In genomic region chr3:123329251-123329650, GRCm38 (mm10) we compare ENCODE assay signal across 8 mouse cellular contexts. TPM values are rescaled to one million over a fixed set of nuclear protein-coding genes. Genes with fewer than 3 reads are reported as not detected.
A peak's percentile ranks its signal among the peaks of the same experiment; 100 is the strongest.
DNase-seq lines count a peak whose midpoint lies in the region; ATAC-seq lines count a peak whose summit lies in the region.

No protein-coding gene starts in this region.

- no peak overlapping the region for H3K27ac ChIP-seq in hindbrain, embryonic 15.5 days (replicated peaks)
- no peak overlapping the region for H3K27ac ChIP-seq in hindbrain, embryonic 12.5 days
- H3K27ac ChIP-seq in heart, embryonic 12.5 days (ENCODE audit: poor library complexity, severe bottlenecking): peak overlapping the region; percentile 47; the same call in 1 of the 2 replicates

- no peak overlapping the region for H3K4me3 ChIP-seq in hindbrain, embryonic 15.5 days
- no peak overlapping the region for H3K4me3 ChIP-seq in hindbrain, embryonic 12.5 days
- H3K4me3 ChIP-seq in heart, embryonic 12.5 days: no peak overlapping the region

- no peaks in the 10 kb centered on the region for H3K4me1 ChIP-seq in hindbrain, embryonic 15.5 days (replicated peaks)
- H3K4me1 ChIP-seq in hindbrain, embryonic 12.5 days: no peaks in the 10 kb centered on the region
- H3K4me1 ChIP-seq in heart, embryonic 12.5 days (replicated peaks): peaks cover 49% of the 10 kb centered on the region

- no peaks in the 10 kb centered on the region for H3K9me3 ChIP-seq in hindbrain, embryonic 15.5 days
- no peaks in the 10 kb centered on the region for H3K9me3 ChIP-seq in hindbrain, embryonic 12.5 days (replicated peaks)
- H3K9me3 ChIP-seq in heart, embryonic 12.5 days (replicated peaks): no peaks in the 10 kb centered on the region

- H3K4me2 ChIP-seq in hindbrain, embryonic 15.5 days: no peak overlapping the region
- no peak overlapping the region for H3K4me2 ChIP-seq in hindbrain, embryonic 12.5 days (replicated peaks)
- no peak overlapping the region for H3K4me2 ChIP-seq in heart, embryonic 12.5 days

- WGBS in hindbrain, embryonic 15.5 days: 52% methylated on average over 6 of the region's 6 CpGs
- WGBS in hindbrain, embryonic 12.5 days: 67% methylated on average over 6 of the region's 6 CpGs
- WGBS in heart, embryonic 12.5 days: 40% methylated on average over 6 of the region's 6 CpGs

- DNase-seq in adrenal gland, postnatal 10 days: peak; percentile 69
- DNase-seq in kidney, postnatal 4 days: peak; percentile 69 to 76
- no peak for DNase-seq in cerebellum, adult 18-20 months
- DNase-seq in yolk sac, embryonic 10.5 days (ENCODE audit: low spot score): no peak
- DNase-seq in cerebellum, adult 11-12 months: no peak

- no peaks in the 10 kb centered on the region for H3K36me3 ChIP-seq in hindbrain, embryonic 15.5 days
- no peaks in the 10 kb centered on the region for H3K36me3 ChIP-seq in hindbrain, embryonic 12.5 days
- H3K36me3 ChIP-seq in heart, embryonic 12.5 days: peaks cover 27% of the 10 kb centered on the region

- 0 out of 2 replicates have a peak, but pooled peaks have one; percentile 45 for ATAC-seq in hindbrain, embryonic 15.5 days (ENCODE audit: low FRiP score, low read depth)
- no peak for ATAC-seq in hindbrain, embryonic 12.5 days (ENCODE audit: low FRiP score)
- ATAC-seq in heart, embryonic 12.5 days (ENCODE audit: insufficient number of reproducible peaks, low FRiP score): no peak

- no peaks in the 10 kb centered on the region for H3K27me3 ChIP-seq in hindbrain, embryonic 15.5 days
- H3K27me3 ChIP-seq in hindbrain, embryonic 12.5 days: no peaks in the 10 kb centered on the region
- no peaks in the 10 kb centered on the region for H3K27me3 ChIP-seq in heart, embryonic 12.5 days (replicated peaks)

- H3K9ac ChIP-seq in hindbrain, embryonic 15.5 days: no peak overlapping the region
- H3K9ac ChIP-seq in hindbrain, embryonic 12.5 days: no peak overlapping the region
- no peak overlapping the region for H3K9ac ChIP-seq in heart, embryonic 12.5 days

RNA-seq across cellular contexts. Expression of gene Mettl14, which starts 56.7 kb away (rescaled TPM):
- polyA plus RNA-seq in hindbrain, embryonic 15.5 days (2015; fragmentation: Nextera tagmentation; extraction: Ambion mirVana): 21.6 and 23.3 TPM in 2 replicates
- 32.7 and 33.3 TPM in 2 replicates for polyA plus RNA-seq in hindbrain, embryonic 12.5 days (2016; fragmentation: Nextera tagmentation; extraction: Ambion mirVana)
- 10 to 100 TPM; 13.9 to 15.1 TPM for total RNA-seq in adrenal gland, postnatal 10 days (2021)
- 22.6 and 22.9 TPM in 2 replicates for polyA plus RNA-seq in heart, embryonic 12.5 days (2016; fragmentation: Nextera tagmentation; extraction: Ambion mirVana)

Comparison
In these comparisons a context has a peak if more than half of its experiments do, and no peak if none do; other contexts are left out.
1. DNase-seq: peak in adrenal gland, postnatal 10 days (single experiment) and kidney, postnatal 4 days (2 of 2); none in cerebellum, adult 18-20 months (0 of 2), yolk sac, embryonic 10.5 days (single experiment) and cerebellum, adult 11-12 months (single experiment).